Mouse (Mus musculus): ENCODE measurements around the gene Abhd14a. TPM values are rescaled to one million over a fixed set of nuclear protein-coding genes. Genes with fewer than 3 reads are reported as not detected.

Gene Abhd14a
- polyA plus RNA-seq, 1 experiment: 73.6 TPM

Other genes with a start within 250 kb of the Abhd14a start
- gene Ppm1m, start 247.9 kb downstream of the Abhd14a start, polyA plus RNA-seq (2012; rRNA removed): 32.0 and 35.1 TPM in 2 replicates
- 65.8 and 66.8 TPM in 2 replicates for gene Twf2, start 244.6 kb downstream of the Abhd14a start, polyA plus RNA-seq (2012; rRNA removed)
- gene Tlr9, start 225.1 kb downstream of the Abhd14a start, polyA plus RNA-seq (2012; rRNA removed): 0.67 and 1.2 TPM in 2 replicates
- gene Alas1, start 199.0 kb downstream of the Abhd14a start, polyA plus RNA-seq (2012; rRNA removed): 122 and 129 TPM in 2 replicates
- 24.2 and 25.6 TPM in 2 replicates for gene Poc1a, start 166.6 kb downstream of the Abhd14a start, polyA plus RNA-seq (2012; rRNA removed)
- 92.3 and 101 TPM in 2 replicates for gene Dusp7, start 79.0 kb downstream of the Abhd14a start, polyA plus RNA-seq (2012; rRNA removed)
- gene Rpl29, start 18.2 kb downstream of the Abhd14a start, polyA plus RNA-seq (2012; rRNA removed): 727 and 762 TPM in 2 replicates
- 9.8 and 9.9 TPM in 2 replicates for gene Acy1, start 9.4 kb downstream of the Abhd14a start, polyA plus RNA-seq (2012; rRNA removed)
- gene Abhd14b, start 219 bp downstream of the Abhd14a start, polyA plus RNA-seq (2012; rRNA removed): 29.0 and 36.5 TPM in 2 replicates
- 220 and 253 TPM in 2 replicates for gene Pcbp4, start 5.6 kb upstream of the Abhd14a start, polyA plus RNA-seq (2012; rRNA removed)
- gene Gpr62, start 18.3 kb upstream of the Abhd14a start, polyA plus RNA-seq (2012; rRNA removed): 9.7 and 11.2 TPM in 2 replicates
- 45.6 and 45.8 TPM in 2 replicates for gene Rrp9, start 28.3 kb upstream of the Abhd14a start, polyA plus RNA-seq (2012; rRNA removed)
- 4.3 and 5.1 TPM in 2 replicates for gene Parp3, start 29.3 kb upstream of the Abhd14a start, polyA plus RNA-seq (2012; rRNA removed)
- not detected in 2 replicates for gene Iqcf1, start 52.3 kb upstream of the Abhd14a start, polyA plus RNA-seq (2012; rRNA removed)
- gene Iqcf5, start 66.9 kb upstream of the Abhd14a start, polyA plus RNA-seq (2012; rRNA removed): 0.25 TPM in 1 of 2 replicates, not detected in the other
- gene Iqcf3, start 114.0 kb upstream of the Abhd14a start, polyA plus RNA-seq (2012; rRNA removed): not detected in 2 replicates
- not detected in 2 replicates for gene Iqcf4, start 123.3 kb upstream of the Abhd14a start, polyA plus RNA-seq (2012; rRNA removed)
- gene Iqcf6, start 178.9 kb upstream of the Abhd14a start, polyA plus RNA-seq (2012; rRNA removed): not detected in 2 replicates
- gene Grm2, start 208.4 kb upstream of the Abhd14a start, polyA plus RNA-seq (2012; rRNA removed): 73.5 and 78.2 TPM in 2 replicates
- 96.7 and 104 TPM in 2 replicates for gene Tex264, start 238.2 kb upstream of the Abhd14a start, polyA plus RNA-seq (2012; rRNA removed)